Mouse (Mus musculus): ENCODE data around the gene Ccdc102a. TPM values are rescaled to one million over a fixed set of nuclear protein-coding genes. Genes with fewer than 3 reads are reported as not detected.
A peak's percentile ranks its signal among the peaks of the same experiment; 100 is the strongest.

Ccdc102a gene
- total RNA-seq, 2 experiments from 2014 or later = 1.5 to 1.7 TPM

DNA sequence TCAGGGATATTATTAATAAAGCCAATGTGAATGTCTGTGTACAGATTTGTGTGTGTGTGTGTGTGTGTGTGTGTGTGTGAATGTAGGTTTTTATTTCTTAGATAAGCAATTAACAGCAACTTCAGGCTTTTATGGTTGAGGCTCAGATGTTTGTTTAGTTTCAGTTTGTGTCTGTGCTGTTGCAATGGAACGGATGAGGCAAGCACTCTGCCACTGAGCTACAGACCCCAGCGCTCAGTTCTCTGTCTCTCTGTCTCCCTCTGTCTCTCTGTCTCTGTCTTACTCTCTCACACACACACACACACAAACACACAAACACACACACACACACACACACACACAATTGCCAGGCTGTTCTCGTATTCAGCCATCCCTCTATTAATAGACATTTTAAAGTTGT lies 10.3 kb upstream of the Ccdc102a start:
- intact Hi-C loops (cut with DNase I) = no loop called here
- DNase-seq (ENCODE audit: low spot score in 2 of 2) = no peak

DNA sequence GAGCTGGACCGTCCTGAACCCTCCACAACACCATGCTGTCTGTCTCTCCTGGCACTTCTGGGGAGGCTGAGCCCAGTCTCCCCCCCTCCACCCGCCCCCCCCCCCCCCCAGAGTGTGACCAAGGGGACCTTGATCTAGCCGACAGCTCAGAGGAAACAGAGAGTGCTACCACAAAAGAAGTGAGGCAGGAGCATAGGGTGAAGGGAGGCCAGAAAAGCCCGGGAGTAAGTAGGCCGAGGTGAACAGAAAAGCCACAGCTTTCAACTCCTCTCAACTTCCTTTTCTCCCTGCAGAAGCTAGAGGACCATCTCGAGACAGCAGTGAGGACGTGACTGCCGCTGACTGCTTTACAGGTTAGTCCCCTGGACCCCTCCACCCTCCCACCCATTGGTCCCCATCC lies 5.5 kb upstream of the Ccdc102a start, which contains the start of gene Adgrg5:
Adgrg5 (plus strand) TSS at position 290 of the 400 bp plus-strand sequence.
- DNase-seq (ENCODE audit: low spot score in 2 of 2) = no peak
- intact Hi-C loops (cut with DNase I) = no loop called here

DNA sequence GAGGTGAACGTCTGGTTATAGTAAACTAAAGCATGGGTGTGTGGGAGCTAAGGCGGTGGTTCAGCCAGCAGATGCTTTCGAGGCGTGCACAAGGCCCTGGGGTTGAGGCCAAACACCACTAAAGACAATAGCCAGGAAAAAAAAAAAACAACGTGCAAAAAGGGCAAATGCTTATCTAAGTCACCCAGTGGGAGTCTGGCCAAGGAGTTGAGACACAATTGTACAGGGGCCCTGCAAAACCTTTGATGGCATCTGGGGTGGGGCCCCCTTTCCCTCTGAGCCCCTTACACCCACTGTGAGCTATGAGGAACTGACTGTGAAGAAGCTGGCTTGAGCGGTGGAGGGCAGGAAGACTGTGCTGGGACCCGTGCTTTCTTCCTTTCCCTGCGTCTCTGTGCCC lies 4.7 kb upstream of the Ccdc102a start:
- intact Hi-C loops (cut with DNase I) = no loop called here
- DNase-seq (ENCODE audit: low spot score in 2 of 2) = no peak

DNA sequence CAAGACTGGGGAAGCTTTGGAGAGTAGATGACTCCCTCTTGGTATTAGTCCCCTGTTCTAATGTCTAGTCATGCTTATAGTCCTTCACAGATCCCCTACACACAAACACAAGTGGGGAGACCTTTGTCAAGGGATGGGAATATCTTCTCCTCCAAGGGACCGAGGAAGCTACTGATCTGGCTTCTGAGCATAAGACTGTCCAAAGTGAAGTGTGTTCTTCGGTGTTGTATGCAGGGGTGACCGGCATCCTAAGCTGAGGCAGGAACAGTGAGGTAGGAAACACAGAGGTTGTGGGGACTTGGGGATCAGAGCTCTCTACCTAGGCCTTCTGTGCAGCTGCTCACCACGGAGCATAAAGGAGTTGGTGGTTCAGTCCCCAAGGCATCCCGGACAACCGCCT lies 4.3 kb upstream of the Ccdc102a start:
- intact Hi-C loops (cut with DNase I) = no loop called here

DNA sequence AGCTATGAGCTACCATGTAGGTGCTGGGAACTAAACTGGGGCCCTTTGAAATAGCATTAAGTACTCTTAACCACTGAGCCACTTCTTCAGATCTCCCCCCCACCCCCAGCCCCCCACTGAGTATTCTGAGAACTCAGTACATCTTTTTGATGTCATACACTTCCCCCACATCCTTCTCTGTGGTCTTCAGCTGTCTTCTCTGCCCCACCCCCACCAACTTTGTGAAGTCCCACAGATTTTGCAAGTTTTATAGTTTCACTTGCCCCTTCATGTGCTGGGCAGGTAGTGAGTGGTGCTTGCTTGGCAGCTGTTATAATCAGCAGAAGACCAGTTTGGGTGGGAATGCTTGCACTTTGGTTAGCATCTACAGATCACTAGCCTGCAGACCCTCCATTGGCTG lies 1.4 kb upstream of the Ccdc102a start:
- intact Hi-C loops (cut with DNase I) = no loop called here

More for the DNA sequence above, 4.3 kb upstream of the Ccdc102a start:
- DNase-seq (ENCODE audit: low spot score in 2 of 2) = no peak

DNA sequence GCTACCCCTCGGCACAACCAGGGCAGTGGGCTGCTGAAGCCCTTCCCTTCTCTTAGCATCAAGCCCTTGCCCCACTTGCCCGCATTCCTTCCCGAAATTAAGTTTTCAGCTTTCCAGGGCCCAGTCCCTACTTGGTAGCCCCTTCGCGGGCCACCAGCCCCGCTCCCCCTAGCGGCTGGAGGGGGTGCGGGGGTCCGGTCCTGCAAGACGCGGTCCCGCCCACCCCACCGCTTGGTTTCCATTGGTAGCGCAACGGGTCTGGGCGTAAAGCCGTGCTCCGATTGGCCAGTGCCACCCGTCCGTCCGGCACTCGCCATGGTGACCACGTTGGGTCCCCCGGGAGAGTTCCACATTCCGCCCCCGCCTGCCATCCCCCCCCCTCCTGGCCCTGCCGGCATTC lies 546 bp downstream of the Ccdc102a start:
- DNase-seq (ENCODE audit: low spot score in 2 of 2) = peak; percentile 69 to 70
- intact Hi-C loops (cut with DNase I) = no loop called here

More for the DNA sequence above, 1.4 kb upstream of the Ccdc102a start:
- DNase-seq (ENCODE audit: low spot score in 2 of 2) = no peak

DNA sequence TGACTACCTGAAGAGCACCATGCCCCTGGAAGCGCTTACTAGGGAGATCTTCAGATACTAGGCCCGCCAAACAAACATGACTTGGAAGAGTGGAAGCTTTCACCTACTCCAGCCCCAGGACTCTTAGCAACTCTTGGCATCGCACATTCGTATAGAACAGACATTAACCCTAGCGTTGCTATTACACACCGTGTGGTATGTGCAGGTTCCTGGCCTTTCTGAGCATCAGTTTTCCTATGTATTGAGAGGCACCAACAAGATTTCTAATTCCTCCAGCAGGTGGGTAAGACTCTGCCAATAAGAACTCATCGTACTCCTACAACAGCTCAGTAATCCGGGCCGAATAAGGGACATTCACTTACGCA lies 956 bp downstream of the Ccdc102a start:
- no peak for DNase-seq (ENCODE audit: low spot score in 2 of 2)
- intact Hi-C loops (cut with DNase I) = no loop called here

DNA sequence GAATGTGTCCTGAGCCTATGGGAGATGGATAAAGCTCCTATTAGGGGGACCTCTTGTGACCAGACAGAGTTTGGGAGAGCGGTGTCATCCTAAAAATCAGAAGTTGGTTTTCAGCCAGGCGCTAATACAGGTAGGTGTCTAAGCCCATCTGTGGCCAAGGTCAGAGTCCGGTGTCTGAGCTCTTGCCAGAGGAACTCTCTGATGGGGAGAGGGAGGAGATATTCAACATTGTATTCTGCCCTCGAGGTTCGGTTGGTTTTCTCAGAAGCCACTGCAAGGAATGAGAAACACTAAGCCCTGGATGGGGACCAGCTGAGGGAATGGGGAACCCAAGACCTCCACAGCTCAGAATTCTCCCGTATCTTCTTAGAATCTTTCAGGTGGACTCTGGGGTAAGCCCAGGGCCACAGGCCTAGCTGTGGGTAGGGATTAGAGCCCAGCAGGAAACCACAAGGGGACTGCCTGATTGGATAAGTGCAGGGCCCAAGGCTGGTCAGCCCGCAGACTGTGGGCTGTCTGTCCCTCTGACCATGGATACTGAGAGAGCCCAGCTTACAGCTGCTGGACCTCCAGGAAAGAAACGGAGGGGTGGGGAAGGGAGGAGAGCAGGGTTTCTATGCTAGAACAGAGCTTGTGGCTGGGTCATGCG lies 1.5 kb downstream of the Ccdc102a start:
- no peak for DNase-seq (ENCODE audit: low spot score in 2 of 2)
- intact Hi-C loops (cut with DNase I) = no loop called here

DNA sequence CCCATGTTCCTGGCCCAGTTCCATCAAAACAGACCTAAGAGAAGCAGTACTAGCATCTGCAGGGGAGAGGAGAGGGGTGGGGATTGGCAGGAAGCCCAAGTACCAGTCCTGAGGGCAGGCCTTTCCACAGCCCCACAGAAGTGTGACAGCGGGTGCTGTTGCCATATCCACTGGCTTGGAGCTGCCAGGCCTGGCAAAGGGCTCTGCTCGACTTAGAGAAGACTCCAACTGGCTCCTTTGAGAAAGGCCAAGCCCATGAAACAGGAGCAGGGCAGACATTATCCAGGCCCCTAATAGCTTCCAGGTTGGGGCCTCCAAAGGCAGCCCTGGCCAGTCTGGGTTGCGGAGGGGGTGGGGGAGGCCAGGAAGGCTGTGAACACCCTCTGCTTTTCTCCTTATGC lies 3.2 kb downstream of the Ccdc102a start:
- intact Hi-C loops (cut with DNase I) = no loop called here
- DNase-seq (ENCODE audit: low spot score in 2 of 2) = no peak

DNA sequence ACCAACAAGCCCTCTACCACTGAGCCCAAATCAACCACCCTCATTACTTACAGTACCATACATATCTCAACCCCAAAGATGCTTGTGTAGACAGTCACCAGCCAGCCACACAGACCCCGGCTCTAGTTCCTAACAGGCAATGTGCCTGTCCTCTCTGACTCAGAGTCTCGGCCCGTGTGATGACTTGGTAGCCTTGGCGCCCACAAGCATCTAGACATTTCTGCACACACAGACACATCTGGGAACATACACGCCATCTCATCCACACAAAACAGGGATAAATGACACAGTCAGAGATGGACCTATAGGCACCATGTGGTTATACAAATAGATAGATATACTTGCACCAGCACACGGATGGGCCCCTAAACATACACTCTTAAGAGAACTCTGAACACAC lies 3.6 kb downstream of the Ccdc102a start:
- DNase-seq (ENCODE audit: low spot score in 2 of 2) = no peak
- intact Hi-C loops (cut with DNase I) = no loop called here

DNA sequence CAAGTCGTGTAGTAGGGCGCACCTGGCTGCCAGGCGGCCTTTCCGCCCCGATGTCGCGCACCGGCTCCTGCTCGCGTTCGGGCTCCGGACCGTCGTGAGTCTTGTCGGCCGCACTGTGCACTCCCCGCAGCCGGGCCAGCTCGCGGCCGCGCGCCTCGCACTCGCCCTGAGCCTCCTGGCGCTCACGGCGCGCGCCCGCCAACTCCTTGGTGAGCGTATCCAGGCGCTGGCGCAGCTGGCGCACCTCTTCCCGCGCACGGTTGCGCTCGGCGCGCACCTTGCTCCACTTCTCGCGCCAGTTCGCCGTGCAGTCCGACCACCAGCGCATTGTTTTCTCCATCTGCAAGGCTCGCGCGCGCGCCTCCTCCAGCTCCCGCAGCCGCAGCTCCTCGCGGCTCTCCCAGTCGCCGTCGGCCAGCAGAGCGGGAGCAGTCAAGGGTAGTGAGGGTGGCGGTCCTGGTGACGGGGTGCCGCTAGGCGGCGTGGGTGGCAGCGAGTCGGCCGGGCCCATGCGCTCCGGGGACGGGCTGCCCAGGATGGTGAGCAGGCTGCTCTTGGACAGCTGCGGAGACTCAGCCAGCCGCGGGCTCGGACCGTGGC lies 4.7 kb downstream of the Ccdc102a start:
- DNase-seq (ENCODE audit: low spot score in 2 of 2) = peak; percentile 53 to 54
- intact Hi-C loops (cut with DNase I) = no loop called here

DNA sequence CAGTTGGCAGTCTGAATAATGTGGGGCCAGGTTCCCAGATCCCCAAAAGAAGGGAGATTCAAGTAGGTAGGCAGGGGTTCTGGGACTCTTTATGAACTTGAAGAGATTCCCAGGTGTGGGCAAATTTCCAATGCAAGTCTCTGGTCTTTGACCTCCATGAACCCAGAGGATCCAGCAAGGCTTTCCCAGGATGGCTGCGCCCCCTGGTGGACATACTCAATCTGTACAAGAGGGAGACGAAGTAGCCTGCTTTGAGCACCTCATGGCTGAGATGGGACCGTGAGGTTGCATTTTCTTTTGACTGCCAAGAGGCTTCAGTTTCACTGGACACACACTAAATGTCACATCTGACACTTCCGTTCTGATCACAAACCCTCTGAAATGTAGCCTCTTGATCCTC lies 9.1 kb downstream of the Ccdc102a start:
- peak; percentile 65 to 69 for DNase-seq (ENCODE audit: low spot score in 2 of 2)
- intact Hi-C loops (cut with DNase I) = loop anchor here (1.0 to 2.0 kb wide), 2 partner anchors 35 to 86 kb away; no protein-coding TSS in a partner anchor

DNA sequence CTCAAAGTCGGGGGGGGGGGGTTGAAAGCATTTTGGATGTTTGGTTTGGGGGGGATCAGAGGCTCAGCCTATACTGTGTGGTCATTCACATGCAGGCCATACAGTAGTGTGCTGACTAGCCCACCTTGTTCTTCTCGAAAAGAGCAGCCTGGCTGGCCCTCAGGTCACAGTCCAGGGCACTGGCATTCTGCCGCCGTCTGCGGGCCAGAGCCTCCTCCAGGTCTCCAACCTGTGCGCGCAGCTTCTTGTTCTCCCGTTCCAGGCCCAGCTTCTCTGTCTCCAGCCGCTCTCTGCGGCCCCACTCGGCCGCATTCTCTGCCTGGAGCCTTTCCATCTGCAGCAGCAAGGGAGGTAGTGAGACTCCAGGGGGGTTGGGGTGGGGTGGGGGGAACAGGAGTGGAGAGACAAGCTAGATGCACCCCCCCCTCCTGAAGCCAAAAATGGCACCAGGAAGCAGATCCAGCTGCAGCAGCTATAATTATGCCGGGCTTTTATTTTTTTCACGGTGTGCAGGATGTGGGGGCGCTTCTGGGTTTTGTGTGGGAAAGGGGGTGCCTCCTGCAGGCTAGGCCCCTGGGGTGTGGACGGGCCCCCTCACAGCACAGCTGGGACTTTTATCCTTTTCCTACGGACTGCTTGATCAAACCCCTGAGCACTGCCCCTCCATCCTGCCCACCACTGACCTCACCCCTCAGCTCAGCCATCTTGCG lies 10.2 kb downstream of the Ccdc102a start:
- peak in 1 of 2 experiments; percentile 19 for DNase-seq (ENCODE audit: low spot score in 2 of 2)
- intact Hi-C loops (cut with DNase I) = loop anchor here (2.0 kb wide), 1 partner anchor 85 kb away; no protein-coding TSS in a partner anchor

DNA sequence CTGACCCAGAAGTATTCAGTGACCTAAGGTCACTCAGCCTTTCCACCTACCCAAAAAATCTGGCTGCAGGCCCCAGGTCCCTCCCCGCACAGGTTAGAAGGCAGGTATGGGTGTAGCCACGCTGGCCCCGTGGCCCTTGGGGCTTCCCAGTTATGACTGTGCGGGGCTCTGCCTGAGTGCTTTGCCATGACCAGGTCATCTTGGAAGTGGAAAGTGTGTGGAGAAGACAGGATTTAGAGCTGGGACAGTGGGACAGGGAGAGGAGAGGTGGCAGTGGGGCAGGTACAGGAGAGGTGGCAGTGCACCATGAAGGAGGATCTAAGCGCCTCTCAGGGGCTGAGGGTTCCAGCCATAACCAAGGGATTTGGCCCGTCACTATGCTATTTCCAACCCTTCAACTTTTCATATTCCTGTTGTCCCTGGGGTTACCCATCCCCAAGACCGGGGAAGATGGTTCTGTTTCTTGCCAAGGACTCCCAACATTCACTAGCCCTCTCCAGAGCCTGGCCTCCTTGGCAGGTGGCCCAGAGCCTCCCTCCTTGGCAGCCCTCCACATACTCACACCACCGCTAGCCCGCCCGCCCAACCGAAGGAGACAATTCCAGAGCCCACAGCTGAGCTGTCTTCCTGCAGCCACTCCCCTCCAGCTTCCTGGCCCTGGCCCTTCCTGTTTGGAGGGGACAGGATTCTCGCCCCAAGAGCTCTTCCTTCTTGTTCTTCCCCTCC lies 13.3 kb downstream of the Ccdc102a start:
- DNase-seq (ENCODE audit: low spot score in 2 of 2) = peak in 1 of 2 experiments; percentile 36
- intact Hi-C loops (cut with DNase I) = no loop called here

DNA sequence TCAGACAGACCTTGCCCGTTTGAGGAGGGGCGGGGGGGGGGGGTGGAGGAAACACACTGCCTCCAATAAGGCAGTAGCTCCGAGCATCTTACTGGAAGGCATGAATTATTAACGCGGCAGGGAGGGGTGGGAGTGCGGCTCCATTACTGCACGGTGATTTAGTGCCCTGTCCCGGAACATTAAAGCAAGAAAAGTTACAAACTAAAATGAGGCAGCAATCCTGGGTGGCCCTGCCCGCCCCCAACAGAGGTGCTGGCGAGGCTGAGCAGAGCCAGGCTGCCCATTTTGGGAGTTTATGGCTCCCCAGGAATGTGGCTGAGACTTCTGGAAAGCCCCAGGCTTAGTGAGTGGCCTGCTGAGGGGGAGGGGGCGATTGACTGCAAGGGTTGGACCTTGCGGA lies 14.2 kb downstream of the Ccdc102a start:
- no peak for DNase-seq (ENCODE audit: low spot score in 2 of 2)
- intact Hi-C loops (cut with DNase I) = no loop called here

DNA sequence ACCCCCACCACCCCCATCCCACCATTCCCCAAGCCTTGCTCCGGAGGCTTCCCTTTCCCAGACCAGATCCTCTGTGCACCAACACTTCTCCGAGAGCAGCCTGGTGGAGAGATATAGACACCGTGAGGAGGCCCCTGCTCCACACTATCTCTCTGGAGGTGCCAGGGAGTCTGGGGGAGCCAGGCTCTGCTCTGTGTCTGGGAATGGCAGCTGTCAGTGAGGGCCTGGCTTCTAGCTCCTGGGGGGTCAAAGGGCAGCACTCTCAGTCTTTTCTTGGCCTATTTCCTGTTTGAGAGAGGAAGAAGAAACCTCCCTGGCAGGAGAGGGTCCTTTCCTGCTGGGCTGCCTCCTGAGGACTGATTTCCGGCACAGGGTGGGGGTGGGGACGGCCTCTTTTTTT lies 16.9 kb downstream of the Ccdc102a start:
- intact Hi-C loops (cut with DNase I) = no loop called here

DNA sequence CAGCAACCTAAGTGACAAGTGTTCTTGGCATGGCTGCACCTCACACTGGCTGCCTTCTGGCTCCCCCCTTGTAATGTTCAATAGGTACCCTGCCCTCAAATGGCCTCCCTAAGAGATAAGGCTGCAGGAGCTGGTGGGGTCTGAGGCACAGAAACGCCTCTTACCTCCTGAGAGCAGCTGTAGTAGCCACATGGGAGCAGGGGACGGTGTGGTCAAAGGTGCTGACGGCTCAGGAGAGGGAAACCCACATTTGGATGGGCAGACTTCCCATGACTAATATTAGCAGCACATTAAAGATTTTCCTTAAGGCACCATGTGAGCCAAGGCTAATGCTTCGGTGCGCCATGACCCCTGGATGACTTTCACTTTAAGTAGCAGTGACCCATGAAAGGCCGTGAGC lies 17.3 kb downstream of the Ccdc102a start:
- DNase-seq (ENCODE audit: low spot score in 2 of 2) = no peak
- intact Hi-C loops (cut with DNase I) = no loop called here

More for the DNA sequence above, 16.9 kb downstream of the Ccdc102a start:
- DNase-seq (ENCODE audit: low spot score in 2 of 2) = no peak

DNA sequence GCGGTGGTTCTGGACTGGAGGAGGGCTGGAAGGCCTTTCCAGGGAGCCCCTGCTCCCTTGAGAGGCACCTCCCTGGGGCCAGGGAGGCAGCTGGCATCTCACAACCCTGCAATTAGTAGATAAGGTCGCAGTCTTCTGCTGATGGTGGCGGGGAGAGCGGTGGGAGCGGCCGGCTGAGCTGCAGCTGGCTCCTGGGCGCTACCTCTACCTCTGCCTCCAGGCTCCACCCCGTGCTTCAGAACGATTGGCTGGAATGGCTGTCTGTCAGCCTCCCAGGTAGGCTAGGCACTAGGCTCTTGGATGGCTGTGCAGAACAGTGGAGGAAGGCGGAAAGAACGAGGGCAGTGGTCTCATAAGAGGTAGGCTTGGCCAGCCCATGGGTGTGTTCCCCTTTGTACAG lies 18.6 kb downstream of the Ccdc102a start:
- DNase-seq (ENCODE audit: low spot score in 2 of 2) = no peak
- intact Hi-C loops (cut with DNase I) = no loop called here

DNA sequence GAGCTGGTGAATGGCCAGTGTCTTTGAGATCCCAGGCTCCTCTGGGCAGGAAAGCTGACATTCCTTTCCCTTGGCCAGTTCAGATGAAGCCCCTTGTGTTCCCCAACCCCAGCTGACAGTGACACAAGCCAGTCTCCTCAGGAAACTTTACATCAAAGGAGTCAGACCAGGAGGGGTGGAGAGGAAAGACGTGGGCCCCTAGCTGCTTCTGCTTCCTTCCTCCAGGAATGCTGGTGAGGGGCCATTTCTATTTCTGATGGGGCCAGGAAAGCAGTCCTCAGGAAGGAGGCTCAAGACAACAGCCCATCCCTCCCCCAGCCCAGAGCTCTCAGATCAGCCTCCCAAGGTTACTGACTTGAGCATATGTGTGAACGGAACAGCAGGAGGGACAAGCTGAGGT lies 25.0 kb downstream of the Ccdc102a start:
- no peak for DNase-seq (ENCODE audit: low spot score in 2 of 2)
- intact Hi-C loops (cut with DNase I) = no loop called here

DNA sequence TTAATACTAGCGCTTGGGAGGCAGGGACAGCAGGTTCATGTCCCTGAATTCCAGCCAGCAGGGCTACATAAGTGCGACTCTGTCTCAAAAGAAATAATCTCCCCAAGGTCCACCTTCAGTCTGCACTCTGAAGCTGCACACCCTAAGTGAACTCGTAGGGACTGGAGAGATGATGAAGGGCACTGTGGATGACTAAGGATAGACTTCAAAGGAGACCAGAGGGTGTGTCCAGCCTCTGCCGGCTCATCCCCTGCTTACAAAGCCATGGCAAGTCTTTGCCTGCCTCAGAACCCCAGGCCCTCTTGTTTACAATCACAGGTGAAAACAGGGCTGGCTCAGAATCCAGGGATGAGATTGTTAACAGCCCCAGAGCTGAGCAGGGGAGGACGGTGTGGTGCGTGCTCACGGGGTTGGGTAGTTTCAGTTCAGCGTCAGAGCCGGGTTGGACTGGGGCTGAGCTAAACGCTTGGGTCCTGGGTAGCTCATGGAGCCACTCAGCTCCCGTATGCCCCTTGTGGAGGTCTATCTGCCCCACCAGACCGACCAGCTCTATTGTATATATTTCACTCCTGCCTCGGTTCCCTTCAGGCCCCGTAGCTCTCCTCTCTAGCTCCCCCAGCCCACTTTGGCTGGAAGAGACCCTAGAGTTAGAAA lies 29.4 kb downstream of the Ccdc102a start:
- intact Hi-C loops (cut with DNase I) = no loop called here
- DNase-seq (ENCODE audit: low spot score in 2 of 2) = no peak
